Mouse (Mus musculus) B cell, adult 2 months (primary cell): ENCODE measurements around the gene Gm37240.

Source experiments
- DNase-seq, 2 experiments: peaks; one replicate each; pipeline ENCODE4 v3.0.0; 2022

Gene Gm37240

DNA sequence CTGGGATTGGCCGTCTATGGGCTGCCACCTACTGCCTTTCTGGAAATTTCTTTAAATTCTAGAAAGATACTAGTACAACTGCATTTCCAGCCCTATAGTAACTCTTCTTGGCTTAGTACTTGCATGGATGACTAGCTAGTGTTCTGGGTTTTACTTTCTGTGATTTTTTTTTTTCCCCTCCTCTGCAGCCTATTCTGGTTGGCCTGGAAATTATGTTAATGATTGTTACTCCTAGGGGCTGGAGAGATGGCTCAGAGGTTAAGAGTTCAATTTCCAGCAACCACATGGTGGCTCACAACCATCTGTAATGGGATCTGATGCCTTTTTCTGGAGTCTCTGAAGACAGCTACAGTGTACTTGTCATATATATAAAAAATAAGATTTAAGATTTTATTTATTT is 1036.9 kb downstream of the Gm37240 start:
- DNase-seq = no peak

DNA sequence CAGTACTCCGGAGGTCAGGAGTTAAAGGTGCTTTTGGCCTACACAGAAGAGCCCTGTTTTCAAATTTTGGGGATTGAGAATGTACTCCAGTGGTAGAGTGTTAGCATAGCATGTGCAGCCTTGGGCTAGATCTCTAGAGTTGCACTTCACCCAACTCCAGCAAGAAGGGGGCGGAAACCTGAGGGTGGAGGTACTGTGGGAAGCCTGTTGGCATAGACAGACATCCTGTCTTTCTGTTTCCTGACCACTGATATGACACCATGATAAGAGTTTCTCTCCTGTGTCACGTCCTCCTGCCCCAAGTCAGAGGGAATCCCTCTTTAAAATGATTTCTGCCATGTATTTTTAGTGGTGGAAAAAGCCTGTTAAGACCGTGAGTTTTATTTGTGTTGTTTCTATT is 1038.5 kb downstream of the Gm37240 start:
- no peak for DNase-seq

DNA sequence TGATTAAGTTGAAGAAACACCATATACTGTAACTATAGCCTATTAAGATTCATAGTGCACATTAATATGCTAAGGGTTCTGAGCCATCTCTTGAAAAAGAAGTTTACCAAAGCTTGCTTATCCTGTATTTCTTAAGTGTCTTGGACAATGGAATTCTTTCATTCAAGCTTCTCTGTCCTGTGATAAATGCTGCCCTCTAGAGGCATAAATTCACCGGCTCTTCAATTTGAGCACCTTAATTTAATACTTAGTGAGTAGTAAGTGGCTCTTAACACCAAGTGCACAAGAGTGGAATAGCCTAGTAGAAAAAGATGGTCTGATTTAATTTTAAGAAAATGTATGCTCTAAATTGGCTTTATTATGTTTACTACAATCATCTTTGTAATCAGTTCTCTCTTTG is 1043.7 kb downstream of the Gm37240 start:
- peak; percentile 61 to 63 for DNase-seq

DNA sequence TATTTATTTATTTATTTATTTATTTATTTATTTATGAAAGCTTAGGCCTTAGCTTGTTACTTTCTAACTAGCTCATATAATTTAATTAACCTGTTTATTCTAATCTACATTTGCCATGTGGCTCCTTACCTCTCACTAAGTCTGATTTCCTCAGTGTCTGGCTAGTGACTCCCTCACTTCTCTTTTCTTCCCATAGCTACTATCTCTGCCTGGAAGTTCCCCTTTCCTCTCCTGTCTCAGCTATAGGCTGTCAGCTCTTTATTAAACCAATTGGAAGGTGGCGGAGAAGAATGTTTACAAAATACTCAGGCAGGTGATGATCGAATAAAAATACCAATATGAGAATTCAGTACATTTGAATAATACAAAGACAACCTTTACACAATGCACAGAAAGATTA is 1044.5 kb downstream of the Gm37240 start:
- DNase-seq = no peak

DNA sequence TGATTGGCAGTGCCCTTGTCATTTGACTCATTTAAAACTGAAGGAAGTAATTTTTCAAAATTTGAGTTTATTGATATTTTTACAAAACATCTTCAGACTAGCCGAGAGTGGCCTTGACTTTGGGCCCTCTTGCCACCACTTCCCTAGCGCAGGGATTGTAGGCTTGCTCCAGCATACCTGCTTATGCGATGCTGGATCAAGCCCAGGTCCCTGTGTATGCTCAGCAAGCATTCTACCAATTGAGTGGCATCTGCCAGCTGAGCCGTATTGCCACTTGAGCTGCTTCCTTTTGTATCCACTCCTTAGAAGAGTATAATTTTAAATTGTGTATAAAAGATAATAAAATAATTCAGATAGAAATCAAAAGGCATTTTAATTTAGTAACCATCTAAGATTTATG is 1046.0 kb downstream of the Gm37240 start:
- no peak for DNase-seq

DNA sequence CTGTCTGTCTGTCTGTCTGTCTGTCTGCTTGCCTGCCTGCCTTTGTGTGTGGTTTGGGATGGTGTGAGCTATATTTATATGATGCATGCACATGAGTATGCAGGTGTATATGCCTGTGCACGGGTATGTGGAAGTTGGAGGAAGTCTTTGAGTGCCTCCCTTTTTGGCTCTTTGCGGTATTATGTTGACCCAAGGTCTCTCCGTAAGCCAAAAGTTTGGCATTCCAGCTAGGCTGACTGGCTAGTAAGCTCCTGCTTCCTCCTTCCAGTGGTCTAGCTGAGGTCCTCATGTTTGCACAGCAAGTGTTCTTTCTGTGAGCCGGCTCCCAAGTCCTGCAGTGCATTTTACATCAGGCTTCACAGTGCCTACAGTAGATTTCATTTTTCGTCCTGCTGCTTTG is 1047.8 kb downstream of the Gm37240 start:
- DNase-seq = no peak

DNA sequence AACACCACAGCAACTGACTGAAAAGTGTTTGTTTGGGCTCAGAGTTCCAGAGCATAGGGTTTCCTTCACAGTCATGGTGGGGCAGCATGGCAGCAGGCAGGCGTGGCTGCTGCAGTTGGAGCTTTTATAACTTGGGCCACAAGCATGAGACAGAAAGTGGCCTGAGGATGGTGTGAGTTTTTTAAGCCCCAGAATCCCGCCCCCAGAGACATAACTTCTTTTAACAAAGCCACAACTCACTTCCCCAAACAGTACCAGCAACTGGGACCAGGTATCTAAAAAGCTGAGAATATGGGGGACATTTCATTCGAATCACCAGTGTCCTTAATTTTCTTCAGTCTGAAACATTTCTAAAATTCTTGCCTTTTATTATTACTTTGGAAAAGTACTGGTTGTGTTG is 1049.3 kb downstream of the Gm37240 start:
- DNase-seq = peak in 1 of 2 experiments; percentile 23

DNA sequence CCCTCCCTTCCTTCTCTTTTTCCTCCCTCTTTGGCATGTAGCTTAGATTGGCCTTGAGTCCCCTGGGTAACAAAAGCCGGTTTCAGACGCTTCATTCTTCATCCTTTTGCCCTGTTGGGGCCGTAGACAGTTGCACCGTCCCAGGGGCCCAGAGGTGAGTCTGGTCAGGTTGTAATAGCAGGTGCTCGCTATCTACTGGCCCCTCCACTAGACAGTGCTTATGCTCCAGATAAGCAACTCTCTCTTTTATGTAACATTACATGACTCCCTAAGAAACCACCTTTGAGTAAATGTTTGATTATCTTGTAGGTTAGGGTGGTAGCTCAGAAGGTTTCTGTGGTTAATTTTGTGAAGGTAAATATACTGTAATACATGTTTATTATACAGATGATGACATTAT is 1051.3 kb downstream of the Gm37240 start:
- no peak for DNase-seq

DNA sequence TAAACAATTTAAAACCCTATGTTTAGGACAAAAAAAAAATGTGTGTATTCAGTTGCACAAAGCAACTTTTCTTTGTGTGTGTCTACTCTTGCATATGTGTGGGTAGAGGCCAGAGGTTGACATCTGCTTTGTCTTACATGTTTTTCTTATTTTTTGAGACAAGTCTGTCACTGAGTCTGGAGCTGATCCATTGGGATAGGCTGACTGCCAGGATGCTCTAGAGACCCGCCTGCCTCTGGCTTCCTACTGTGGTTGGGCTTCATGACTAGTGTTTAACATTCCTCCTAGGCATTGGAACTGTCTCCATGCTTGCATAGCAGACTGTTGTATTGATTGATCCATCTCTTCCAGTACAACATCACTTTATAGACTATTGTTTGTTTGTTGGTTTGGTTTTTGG is 1058.0 kb downstream of the Gm37240 start:
- DNase-seq = no peak

DNA sequence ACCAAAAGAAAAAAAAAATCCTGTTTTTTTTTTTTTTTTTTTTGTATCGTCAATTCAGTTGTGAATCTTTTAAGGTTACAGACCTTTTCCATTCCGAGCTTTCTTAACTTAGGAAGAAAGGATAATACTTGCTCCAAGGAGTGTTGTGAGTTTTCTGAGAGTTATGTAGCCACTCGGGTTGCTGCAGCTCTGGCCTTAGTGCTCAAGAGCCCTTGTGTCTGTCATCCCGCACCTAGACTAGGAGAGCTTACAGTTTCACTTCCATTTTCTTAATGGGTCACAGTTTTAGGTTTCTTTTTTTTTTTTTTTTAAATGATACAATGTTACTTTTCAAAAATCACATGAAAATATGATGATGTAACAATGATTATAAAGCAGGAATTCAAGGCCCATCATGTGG is 1059.7 kb downstream of the Gm37240 start:
- peak; percentile 34 to 47 for DNase-seq

DNA sequence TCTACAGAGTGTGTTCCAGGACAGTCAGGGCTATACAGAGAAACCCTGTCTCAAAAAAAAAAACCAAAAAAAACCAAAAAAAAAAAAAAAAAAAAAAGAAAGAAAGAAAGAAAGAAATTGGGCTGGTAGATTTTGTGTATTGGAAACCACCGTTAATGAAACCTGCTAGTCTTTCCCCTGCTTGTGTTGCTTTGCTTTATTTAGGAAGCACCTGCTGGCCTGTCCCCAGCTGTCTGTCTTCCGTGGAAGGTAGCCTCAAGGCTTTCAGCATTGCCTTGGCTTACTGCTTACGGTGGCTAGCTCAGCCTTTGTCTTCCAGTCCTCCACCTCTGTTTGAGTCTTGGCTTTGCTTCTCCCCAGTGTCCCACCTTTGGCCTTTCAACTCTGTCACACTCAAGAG is 1060.4 kb downstream of the Gm37240 start:
- DNase-seq = peak; percentile 38 to 40

DNA sequence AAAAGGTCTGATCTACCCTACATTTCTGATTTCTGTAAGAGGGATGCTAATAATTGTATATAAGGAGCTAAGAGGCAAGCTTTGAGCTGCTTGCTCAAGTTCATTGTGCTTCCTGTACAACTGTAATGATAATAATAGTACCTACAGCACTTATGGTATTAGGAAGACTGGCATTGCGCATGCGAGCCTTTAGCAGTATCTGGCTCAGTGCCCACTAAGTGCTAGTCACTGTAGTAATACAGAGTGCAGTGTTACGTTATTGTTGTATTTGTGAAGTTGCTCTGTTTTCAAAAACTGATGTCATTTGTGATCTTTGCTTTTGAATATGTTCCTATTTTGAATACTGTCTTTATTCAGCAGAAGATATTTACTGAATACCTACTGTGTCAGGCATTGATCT is 1060.9 kb downstream of the Gm37240 start:
- peak; percentile 27 to 29 for DNase-seq

DNA sequence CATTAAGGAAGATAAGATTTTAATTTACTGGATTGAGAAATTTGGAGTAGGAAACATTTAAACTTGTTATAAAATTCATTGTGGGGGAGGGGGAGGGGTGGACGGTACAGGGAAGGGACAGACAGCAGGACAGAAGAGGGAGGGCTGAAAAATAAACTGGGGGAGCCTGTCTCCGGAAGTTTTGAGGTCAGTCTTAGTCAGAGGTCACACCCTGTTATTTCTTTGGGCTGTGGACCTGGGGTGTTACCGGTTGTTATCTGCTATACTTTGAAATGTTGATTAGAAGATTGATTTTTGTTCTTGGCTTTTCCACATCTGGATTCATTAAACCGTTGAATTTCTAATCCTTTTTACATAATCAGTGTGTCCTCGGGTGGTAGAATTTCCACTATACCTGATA is 1061.3 kb downstream of the Gm37240 start:
- no peak for DNase-seq

DNA sequence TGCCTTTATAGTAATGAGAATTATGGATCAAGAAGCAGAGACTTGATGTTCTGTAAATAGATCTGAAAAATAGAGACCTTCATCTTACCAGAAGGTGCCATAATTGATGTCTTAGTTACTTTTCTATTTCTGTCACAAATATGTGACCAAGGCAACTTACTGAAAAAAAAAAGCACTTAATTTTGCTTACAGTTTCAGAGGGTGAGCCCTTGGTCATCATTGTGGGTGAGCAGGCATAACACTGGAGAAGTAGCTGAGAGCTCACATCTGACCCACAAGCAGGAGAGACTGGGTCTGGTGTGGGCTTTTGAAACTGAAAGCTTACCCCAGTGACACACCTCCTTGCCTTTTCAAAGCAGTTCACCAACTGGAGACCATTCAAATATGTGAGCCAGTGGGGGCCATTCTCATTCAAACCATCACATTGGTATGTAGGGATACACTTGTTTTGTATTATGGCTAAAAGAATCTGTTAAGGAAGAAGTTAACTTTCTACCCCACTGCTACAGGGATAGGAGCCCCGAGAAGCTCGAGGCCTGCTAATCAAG is 1066.6 kb downstream of the Gm37240 start:
- DNase-seq = no peak

DNA sequence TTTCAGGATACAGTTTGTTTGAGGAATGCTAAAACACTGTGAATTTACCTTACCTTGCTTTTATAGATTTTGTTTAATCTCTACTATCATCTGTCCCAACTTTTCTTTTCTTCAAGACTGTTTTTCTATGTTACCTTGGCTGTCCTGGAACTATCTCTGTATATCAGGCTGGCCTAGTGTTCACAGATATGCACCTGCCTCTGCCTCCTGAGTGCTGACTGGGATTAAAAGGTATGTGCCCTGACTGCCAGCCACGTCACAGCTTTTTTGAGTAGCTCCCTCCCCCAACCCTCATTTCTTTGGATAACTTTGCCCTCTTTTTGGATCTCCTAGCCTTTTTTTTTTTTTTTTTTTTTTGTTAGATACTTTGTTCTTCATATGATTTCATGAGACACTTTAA is 1070.4 kb downstream of the Gm37240 start:
- DNase-seq = no peak

DNA sequence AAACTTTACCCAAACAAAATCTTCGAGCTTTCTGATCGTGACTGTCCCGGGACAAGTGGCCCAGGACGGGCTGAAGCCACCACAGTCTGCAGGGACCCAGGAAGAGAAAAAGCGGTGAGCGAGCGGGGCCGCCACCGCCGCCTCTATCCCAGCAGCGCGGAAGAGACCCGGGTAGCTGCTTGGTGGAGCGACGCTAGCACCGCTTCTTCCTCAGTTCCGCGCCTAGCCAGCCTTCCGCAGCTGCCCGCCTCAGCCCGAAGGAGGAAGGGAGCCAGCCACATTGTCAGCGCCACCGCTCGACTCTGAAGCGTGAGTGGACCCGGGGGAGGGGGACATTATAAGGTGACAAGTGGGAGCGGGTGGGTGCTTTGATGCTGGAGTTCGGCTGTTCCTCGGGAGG is 1071.9 kb downstream of the Gm37240 start:
- peak; percentile 57 to 63 for DNase-seq

DNA sequence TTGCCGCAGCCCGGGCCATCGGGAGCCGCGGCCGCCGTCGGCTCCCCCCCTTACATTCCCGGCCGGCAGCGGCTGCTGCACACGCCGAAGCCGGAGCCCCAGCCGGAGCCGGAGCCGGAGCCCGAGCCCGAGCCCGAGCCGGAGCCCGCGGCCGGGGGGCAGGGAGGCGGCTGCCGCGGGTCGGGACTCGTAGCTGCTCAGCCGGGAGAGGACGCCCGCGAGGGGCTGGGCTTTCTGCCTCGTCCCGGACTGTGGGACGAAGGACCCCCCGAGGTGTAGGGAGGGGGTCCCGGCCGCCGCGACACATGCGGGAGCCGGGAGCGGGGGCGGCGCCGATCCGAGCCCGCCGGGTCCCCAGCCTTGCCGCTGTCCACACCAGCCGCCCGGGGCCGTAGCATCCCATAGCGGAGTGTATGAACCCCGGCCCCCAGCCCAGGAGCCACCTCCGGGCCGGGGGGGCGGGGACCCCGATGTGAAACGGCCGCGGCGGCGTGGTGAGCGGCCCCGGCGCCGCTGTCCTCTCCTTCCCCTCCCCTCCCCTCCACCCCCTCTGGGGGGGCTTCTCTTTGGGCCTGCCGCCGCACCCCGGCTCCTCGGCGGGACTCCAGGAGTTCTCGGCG is 1072.4 kb downstream of the Gm37240 start, which contains the start of gene Fbxw7:
Fbxw7 (plus strand) TSS at position 507 of the 620 bp plus-strand sequence.
- peak in 1 of 2 experiments; percentile 26 for DNase-seq

DNA sequence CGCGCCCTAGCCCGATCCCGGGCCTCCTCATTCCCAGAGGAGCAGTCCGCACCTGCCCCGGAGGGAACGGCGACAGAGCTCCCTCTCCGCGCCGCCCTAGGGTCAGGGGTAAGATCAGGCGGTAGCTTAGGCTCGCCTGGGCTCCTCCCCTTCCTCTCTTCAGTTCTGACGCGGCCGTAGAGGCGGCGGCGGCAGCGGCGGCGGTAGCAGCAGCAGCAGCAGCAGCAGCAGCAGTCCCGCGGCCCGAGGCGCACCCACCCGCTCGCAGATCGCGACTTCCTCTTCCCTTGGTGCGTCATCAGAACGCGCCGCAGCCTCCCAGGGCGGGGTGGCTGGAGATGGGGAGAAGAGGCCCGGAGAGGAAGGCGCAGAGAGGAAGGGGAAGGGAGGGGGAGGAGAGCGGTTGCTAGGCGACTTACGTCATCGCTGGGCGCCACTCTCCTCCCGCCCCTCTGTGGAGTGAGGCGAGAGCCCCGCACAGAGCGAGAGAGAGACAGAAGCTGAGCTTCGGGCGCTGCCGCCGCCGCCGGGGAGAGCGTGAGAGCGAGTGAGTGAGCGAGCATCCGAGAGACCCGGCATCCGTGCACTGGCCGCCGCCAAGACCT is 1073.1 kb downstream of the Gm37240 start:
- peak; percentile 100 for DNase-seq

DNA sequence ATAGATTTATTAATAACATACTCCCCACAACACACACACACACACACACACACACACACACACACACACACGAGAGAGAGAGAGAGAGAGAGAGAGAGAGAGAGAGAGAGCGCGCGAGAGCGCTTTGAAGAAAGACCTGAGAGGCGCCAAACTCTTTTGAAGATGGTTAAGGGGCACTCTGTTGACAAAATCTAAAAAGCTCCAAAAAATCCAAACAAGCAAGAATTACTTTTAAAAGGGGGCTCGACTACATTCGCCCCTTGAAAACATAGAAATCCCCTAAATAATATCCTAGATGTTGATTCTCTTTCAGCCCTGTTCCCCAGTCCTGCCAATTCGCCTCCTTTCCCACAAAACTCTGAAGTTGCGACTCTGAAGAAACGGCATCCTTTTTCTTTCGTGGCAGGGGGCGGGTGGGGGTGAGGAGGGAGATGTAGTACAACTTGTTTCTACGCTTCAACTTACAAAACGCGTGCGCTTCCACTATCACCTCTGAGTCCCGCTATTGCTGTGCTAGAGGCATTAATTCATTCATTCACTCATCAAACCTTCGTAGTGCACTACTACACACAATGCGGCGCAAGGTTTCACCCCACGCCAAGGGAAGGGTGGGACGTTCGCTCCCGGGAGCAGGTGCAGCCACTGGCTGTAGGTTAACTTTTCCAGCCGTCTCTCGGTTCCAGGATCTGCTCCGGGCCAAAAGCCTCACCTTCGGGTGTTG is 1073.7 kb downstream of the Gm37240 start:
- peak in 1 of 2 experiments; percentile 6 for DNase-seq

DNA sequence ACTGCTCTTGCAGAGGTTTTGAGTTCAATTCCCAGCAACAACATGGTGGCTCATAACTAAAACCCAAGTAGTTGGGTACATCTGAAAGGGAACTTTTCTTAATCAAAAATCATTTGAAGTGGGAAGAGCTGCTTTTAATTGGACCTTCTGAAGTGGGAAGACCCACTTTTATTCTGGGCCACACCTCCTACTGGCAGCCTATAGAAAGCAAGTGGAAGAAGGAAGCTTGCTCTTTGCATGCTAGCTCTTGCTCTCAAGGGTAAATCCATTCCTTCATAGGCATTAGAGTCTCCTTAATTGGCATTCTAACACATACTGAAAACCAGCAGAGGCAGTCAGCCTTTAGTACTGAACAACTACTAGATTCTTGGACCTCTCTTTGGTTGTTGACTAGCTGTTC is 1076.5 kb downstream of the Gm37240 start:
- DNase-seq = no peak

DNA sequence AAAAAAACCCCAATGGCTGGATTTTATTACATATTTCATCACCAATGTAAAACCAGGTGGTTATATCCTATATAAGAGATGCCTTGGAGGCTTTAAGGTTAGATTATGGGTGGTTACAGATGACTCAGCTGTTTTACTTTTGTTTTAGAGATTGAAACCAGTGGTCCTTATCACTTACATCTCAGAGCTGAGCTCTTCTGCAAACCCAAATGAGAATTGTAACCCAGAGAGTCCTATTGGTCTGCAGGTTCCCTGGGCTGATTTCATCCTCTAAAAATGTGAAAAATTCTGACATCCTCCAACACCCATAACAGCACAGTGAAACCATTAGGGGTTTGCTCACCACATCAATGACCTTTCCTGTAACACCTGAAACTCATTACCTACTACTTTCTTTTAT is 1078.4 kb downstream of the Gm37240 start:
- DNase-seq = no peak

DNA sequence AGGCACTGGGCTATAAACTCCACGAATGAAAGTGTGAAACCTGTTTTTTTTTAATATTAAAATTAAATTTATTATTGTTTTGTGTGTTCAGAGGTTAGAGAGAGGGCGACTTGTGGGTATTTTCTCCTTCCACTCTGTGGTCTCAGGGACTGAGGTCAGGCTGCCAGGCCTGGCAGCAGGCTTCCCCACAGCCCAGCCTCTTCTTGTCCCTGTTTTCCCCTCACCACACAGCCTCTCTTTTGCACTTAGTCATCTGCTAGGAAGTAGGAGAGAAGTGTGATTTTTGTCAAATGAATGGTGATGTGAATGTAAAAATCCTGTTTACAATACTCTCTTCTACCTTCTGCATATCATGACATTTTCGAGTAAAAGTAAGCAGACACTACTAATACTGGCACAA is 1079.5 kb downstream of the Gm37240 start:
- DNase-seq = no peak

DNA sequence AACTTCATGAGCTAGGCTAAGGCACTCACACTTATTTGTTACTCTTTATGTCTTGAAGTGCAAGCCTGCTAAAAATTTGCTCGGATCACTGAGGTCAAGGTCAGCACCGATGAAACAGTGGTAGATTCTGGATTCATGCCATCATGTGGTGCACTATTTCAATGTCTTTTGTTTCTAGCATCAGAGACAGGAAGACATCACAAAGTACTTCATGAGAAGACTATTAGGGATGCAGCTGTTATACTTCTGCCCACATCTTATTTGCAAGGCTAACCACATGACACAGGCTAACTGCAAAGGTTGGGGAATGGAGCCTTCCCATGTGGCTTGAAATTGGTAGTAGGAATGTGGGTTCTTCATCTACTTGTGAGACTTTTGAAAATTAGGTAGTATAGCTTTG is 1081.1 kb downstream of the Gm37240 start:
- no peak for DNase-seq

DNA sequence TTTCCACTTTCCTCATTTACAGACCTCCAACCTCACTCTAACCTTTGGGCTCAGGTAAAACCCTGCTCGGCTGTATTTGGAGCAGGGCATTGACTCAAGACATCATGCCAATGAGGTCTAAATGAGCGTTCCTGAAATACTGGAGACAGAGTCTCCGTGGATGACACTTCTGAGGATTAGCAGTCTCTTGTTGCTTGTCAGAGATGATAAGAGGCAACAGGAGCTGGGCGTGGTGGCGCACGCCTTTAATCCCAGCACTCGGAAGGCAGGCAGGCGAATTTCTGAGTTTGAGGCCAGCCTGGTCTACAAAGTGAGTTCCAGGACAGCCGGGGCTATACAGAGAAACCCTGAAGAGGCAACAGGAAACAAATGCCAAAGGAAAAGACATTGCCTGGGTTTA is 1083.3 kb downstream of the Gm37240 start:
- DNase-seq = no peak
